10 mouse cellular contexts compared by ENCODE assay signal in the genomic region with DNA sequence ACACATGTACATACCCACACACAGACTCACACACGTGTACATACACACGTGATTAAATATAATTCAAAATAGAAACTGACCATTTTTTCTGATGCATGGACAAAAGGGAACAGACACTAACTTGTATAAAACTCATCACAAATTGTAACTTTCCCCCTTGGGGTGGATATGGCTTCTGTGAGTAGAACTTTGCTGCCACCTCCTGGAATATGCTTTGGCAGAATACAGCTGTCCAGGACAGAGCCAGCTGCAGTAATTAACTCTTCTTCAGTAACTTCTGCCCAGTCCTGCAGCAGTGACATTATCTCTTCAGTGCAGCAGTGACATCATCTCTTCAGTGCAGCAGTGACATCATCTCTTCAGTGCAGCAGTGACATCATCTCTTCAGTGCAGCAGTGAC. TPM values are rescaled to one million over a fixed set of nuclear protein-coding genes. Genes with fewer than 3 reads are reported as not detected.
DNase-seq lines count a peak whose midpoint lies in the region; ATAC-seq and TF ChIP-seq lines count a peak whose summit lies in the region.
"Had no signal": no experiment of that assay in that cellular context is flagged by ENCODE, and none has a peak within 500 bp of the region (broad histone marks: within the 10 kb centered on the region; RNA-seq: fewer than 3 reads in every experiment).

No protein-coding gene starts in this region.

- DNase-seq in kidney, adult 9 months, result peak; percentile 15
- no peak for DNase-seq in kidney, adult 11 months
- DNase-seq in CH12.LX (ENCODE audit: extremely low read depth), result peak; percentile 58
- no peak for DNase-seq in right cerebral cortex, postnatal 25 days
- DNase-seq in cerebellum, adult 11 months, result no peak
- DNase-seq: liver, embryonic 13.5 days had no signal

- ATAC-seq in intestine, postnatal 0 days, result no peak
- ATAC-seq in midbrain, embryonic 16.5 days, result 0 out of 2 replicates have a peak, but pooled peaks have one; percentile 39

- in situ Hi-C loops in CH12.LX (cut with MboI; ENCODE audit: low pct_ligation_motif_present, low pct_unique_long_range_greater_than_20kb, low sequenced_read_pairs), result no loop called here

- TF ChIP-seq CTCF in CH12.LX (conservative IDR thresholded peaks at IDR 0.05 in 1 of 2, IDR thresholded peaks at IDR 0.05 in 1 of 2; ENCODE audit: low read depth in 2 of 2, low read length in 2 of 2), result peak; percentile 73 to 88
- TF ChIP-seq CTCF in bone marrow, adult 2 months (IDR thresholded peaks at IDR 0.05; ENCODE audit: control insufficient read depth, insufficient read depth, low read length), result peak; percentile 33
- TF ChIP-seq CTCF in intestine, postnatal 0 days (IDR thresholded peaks at IDR 0.05; ENCODE audit: low read depth), result peak; percentile 84

- H3K27me3 ChIP-seq in CH12.LX (replicated peaks), result no peaks in the 10 kb centered on the region
- no peaks in the 10 kb centered on the region for H3K27me3 ChIP-seq in intestine, postnatal 0 days (replicated peaks; ENCODE audit: control insufficient read depth, insufficient read depth, low read length)
- no peaks in the 10 kb centered on the region for H3K27me3 ChIP-seq in midbrain, embryonic 16.5 days (ENCODE audit: control insufficient read depth, insufficient read depth, low read depth, low read length)
- H3K27me3 ChIP-seq: embryonic facial prominence, embryonic 15.5 days; liver, embryonic 13.5 days had no signal

- H3K4me1 ChIP-seq in CH12.LX (ENCODE audit: control insufficient read depth in 1 of 2, insufficient read depth in 2 of 2), result no peaks in the 10 kb centered on the region
- H3K4me1 ChIP-seq in bone marrow, adult 2 months (ENCODE audit: control insufficient read depth, insufficient read depth, low read length), result peaks cover 1% of the 10 kb centered on the region; the same call in 1 of the 2 replicates
- no peaks in the 10 kb centered on the region for H3K4me1 ChIP-seq in intestine, postnatal 0 days (replicated peaks; ENCODE audit: control insufficient read depth, insufficient read depth, low read length)
- no peaks in the 10 kb centered on the region for H3K4me1 ChIP-seq in midbrain, embryonic 16.5 days (ENCODE audit: control insufficient read depth, insufficient read depth, low read length)
- H3K4me1 ChIP-seq: embryonic facial prominence, embryonic 15.5 days; liver, embryonic 13.5 days had no signal

- H3K79me2 ChIP-seq in CH12.LX (replicated peaks; ENCODE audit: control insufficient read depth, extremely low read depth, insufficient read depth, poor library complexity, severe bottlenecking), result no peaks in the 10 kb centered on the region

- TF ChIP-seq RAD21 in CH12.LX (IDR thresholded peaks at IDR 0.05; ENCODE audit: low read depth, low read length), result peak; percentile 93

- no peak overlapping the region for H3K4me3 ChIP-seq in CH12.LX (replicated peaks in 1 of 3; ENCODE audit: low read depth in 2 of 3, low read length in 2 of 3, poor library complexity in 1 of 3)
- H3K4me3 ChIP-seq in bone marrow, adult 2 months (replicated peaks; ENCODE audit: control insufficient read depth, low read depth, low read length), result no peak overlapping the region
- no peak overlapping the region for H3K4me3 ChIP-seq in intestine, postnatal 0 days (ENCODE audit: low read depth, low read length)
- no peak overlapping the region for H3K4me3 ChIP-seq in midbrain, embryonic 16.5 days (ENCODE audit: low read depth, low read length)
- H3K4me3 ChIP-seq: embryonic facial prominence, embryonic 15.5 days; liver, embryonic 13.5 days had no signal

- H3K9ac ChIP-seq in CH12.LX (ENCODE audit: insufficient read depth, low read depth), result no peak overlapping the region
- H3K9ac ChIP-seq in intestine, postnatal 0 days (ENCODE audit: low read depth, low read length), result no peak overlapping the region
- H3K9ac ChIP-seq in midbrain, embryonic 16.5 days (ENCODE audit: low read depth, low read length), result no peak overlapping the region
- H3K9ac ChIP-seq: embryonic facial prominence, embryonic 15.5 days; liver, embryonic 13.5 days had no signal

- no peak for TF ChIP-seq EP300 in CH12.LX (IDR thresholded peaks at IDR 0.05; ENCODE audit: low read length)

- no peak overlapping the region for H3K4me2 ChIP-seq in CH12.LX (ENCODE audit: insufficient read depth, low read depth, poor library complexity, severe bottlenecking)
- no peak overlapping the region for H3K4me2 ChIP-seq in intestine, postnatal 0 days (replicated peaks; ENCODE audit: low read depth)
- no peak overlapping the region for H3K4me2 ChIP-seq in midbrain, embryonic 16.5 days (ENCODE audit: low read length)
- H3K4me2 ChIP-seq: embryonic facial prominence, embryonic 15.5 days; liver, embryonic 13.5 days had no signal

- no peak overlapping the region for H3K27ac ChIP-seq in CH12.LX (ENCODE audit: insufficient read depth, low read depth)
- no peak overlapping the region for H3K27ac ChIP-seq in bone marrow, adult 2 months (ENCODE audit: control insufficient read depth, insufficient read depth, low read depth, low read length, poor library complexity)
- no peak overlapping the region for H3K27ac ChIP-seq in intestine, postnatal 0 days (ENCODE audit: low read depth, low read length)
- no peak overlapping the region for H3K27ac ChIP-seq in midbrain, embryonic 16.5 days (ENCODE audit: low read length)
- H3K27ac ChIP-seq: embryonic facial prominence, embryonic 15.5 days; liver, embryonic 13.5 days had no signal

- H3K36me3 ChIP-seq in CH12.LX (replicated peaks in 1 of 2; ENCODE audit: control insufficient read depth in 1 of 2, insufficient read depth in 1 of 2, low read length in 1 of 2), result no peaks in the 10 kb centered on the region
- no peaks in the 10 kb centered on the region for H3K36me3 ChIP-seq in intestine, postnatal 0 days (ENCODE audit: control insufficient read depth, insufficient read depth)
- no peaks in the 10 kb centered on the region for H3K36me3 ChIP-seq in midbrain, embryonic 16.5 days (ENCODE audit: control insufficient read depth, insufficient read depth, low read length)
- H3K36me3 ChIP-seq: embryonic facial prominence, embryonic 15.5 days; liver, embryonic 13.5 days had no signal

- no peak for TF ChIP-seq POLR2A in CH12.LX (IDR thresholded peaks at IDR 0.05; ENCODE audit: low read depth, low read length)
- TF ChIP-seq POLR2A in bone marrow, adult 2 months (IDR thresholded peaks at IDR 0.05; ENCODE audit: borderline replicate concordance, control insufficient read depth, low read depth, low read length), result no peak

- dilution Hi-C loops in CH12.LX (cut with MboI; ENCODE audit: extremely low pct_ligation_motif_present, extremely low pct_unique_long_range_greater_than_20kb, low sequenced_read_pairs), result no loop called here

- 60% methylated on average over 2 of the region's 2 CpGs for WGBS in bone marrow, adult 2 months
- WGBS in intestine, postnatal 0 days, result 51% methylated on average over 2 of the region's 2 CpGs
- WGBS in midbrain, embryonic 16.5 days, result 84% methylated on average over 2 of the region's 2 CpGs

- H3K9me3 ChIP-seq in CH12.LX (replicated peaks; ENCODE audit: low read length), result peaks cover 21% of the 10 kb centered on the region
- H3K9me3 ChIP-seq in intestine, postnatal 0 days (ENCODE audit: control insufficient read depth), result no peaks in the 10 kb centered on the region
- H3K9me3 ChIP-seq in midbrain, embryonic 16.5 days (replicated peaks; ENCODE audit: control insufficient read depth, low read length, poor library complexity, severe bottlenecking), result no peaks in the 10 kb centered on the region; the same call in 1 of the 2 replicates
- H3K9me3 ChIP-seq: embryonic facial prominence, embryonic 15.5 days had no signal

TF ChIP-seq in CH12.LX, 34 proteins besides CTCF, POLR2A, EP300 and RAD21:
- 0 out of 2 replicates have a peak, but pooled peaks have one; percentile 18 for TF ChIP-seq MYC (IDR thresholded peaks at IDR 0.05; ENCODE audit: low read depth, low read length)
- TF ChIP-seq JUND (conservative IDR thresholded peaks at IDR 0.05; ENCODE audit: low read depth, low read length), result 0 out of 2 replicates have a peak, but pooled peaks have one; percentile 41
- TF ChIP-seq SMC3 (IDR thresholded peaks at IDR 0.05; ENCODE audit: low read depth, low read length), result peak; percentile 82
- no peak for TF ChIP-seq ETS1 (conservative IDR thresholded peaks at IDR 0.05; ENCODE audit: low read depth, low read length)
- TF ChIP-seq ZC3H11A (IDR thresholded peaks at IDR 0.05; ENCODE audit: low read depth, low read length), result peak; percentile 54
TF ChIP-seq in CH12.LX: peak in this region for 4.

RNA-seq across cellular contexts. Expression of a gene that starts 15.7 kb away (rescaled TPM):
- total RNA-seq in CH12.LX (2012; rRNA removed) (0.25 and 0.38 TPM in 2 replicates), CH12.LX (2014; rRNA removed) (1.7 and 2.2 TPM in 2 replicates)
- 1.9 and 3.3 TPM in 2 replicates for polyA plus RNA-seq in CH12.LX (2012; ENCODE audit: insufficient read length, low read depth)
- not detected in 2 replicates for polyA plus RNA-seq in bone marrow, adult 2 months (2011; ENCODE audit: insufficient read depth, insufficient read length, low replicate concordance, missing spikeins)
- polyA plus RNA-seq in intestine, postnatal 0 days (2015; fragmentation: Nextera tagmentation; extraction: Ambion mirVana), result not detected in 2 replicates
- polyA plus RNA-seq in midbrain, embryonic 16.5 days (2015; fragmentation: Nextera tagmentation; extraction: Ambion mirVana), result not detected in 2 replicates
- polyA plus RNA-seq: liver, embryonic 13.5 days had no signal

RNA-seq across cellular contexts. Expression of a gene that starts 40.1 kb away (rescaled TPM):
- total RNA-seq in CH12.LX (2012; rRNA removed) (24.4 and 32.4 TPM in 2 replicates), CH12.LX (2014; rRNA removed) (33.1 and 34.1 TPM in 2 replicates)
- polyA plus RNA-seq in CH12.LX (2012; ENCODE audit: insufficient read length, low read depth), result 24.8 and 28.2 TPM in 2 replicates
- 31.4 and 41.3 TPM in 2 replicates for polyA plus RNA-seq in bone marrow, adult 2 months (2011; ENCODE audit: insufficient read depth, insufficient read length, low replicate concordance, missing spikeins)
- polyA plus RNA-seq in intestine, postnatal 0 days (2015; fragmentation: Nextera tagmentation; extraction: Ambion mirVana), result 63.7 and 73.0 TPM in 2 replicates
- 70.8 and 76.9 TPM in 2 replicates for polyA plus RNA-seq in midbrain, embryonic 16.5 days (2015; fragmentation: Nextera tagmentation; extraction: Ambion mirVana)

RNA-seq across cellular contexts. Expression of a gene that starts 40.7 kb away (rescaled TPM):
- 0.50 and 0.51 TPM in 2 replicates for total RNA-seq in CH12.LX (2012; rRNA removed)
- 0.54 and 0.81 TPM in 2 replicates for total RNA-seq in CH12.LX (2014; rRNA removed)
- polyA plus RNA-seq in CH12.LX (2012; ENCODE audit: insufficient read length, low read depth), result 1.0 and 1.1 TPM in 2 replicates
- polyA plus RNA-seq in bone marrow, adult 2 months (2011; ENCODE audit: insufficient read depth, insufficient read length, low replicate concordance, missing spikeins), result 0.25 and 1.00 TPM in 2 replicates
- polyA plus RNA-seq in intestine, postnatal 0 days (2015; fragmentation: Nextera tagmentation; extraction: Ambion mirVana), result 3.2 and 3.3 TPM in 2 replicates
- polyA plus RNA-seq in midbrain, embryonic 16.5 days (2015; fragmentation: Nextera tagmentation; extraction: Ambion mirVana), result 14.6 and 19.7 TPM in 2 replicates

Comparison
In these comparisons a context has a peak if more than half of its experiments do, and no peak if none do; other contexts are left out.
1. DNase-seq: peak in kidney, adult 9 months (single experiment) and CH12.LX (single experiment); none in kidney, adult 11 months (single experiment), right cerebral cortex, postnatal 25 days (single experiment) and cerebellum, adult 11 months (single experiment).
2. CTCF ChIP-seq: peak in every context shown above with its lines; median percentile 84 in intestine, postnatal 0 days; 80 in CH12.LX; 33 in bone marrow, adult 2 months.